Mouse (Mus musculus) neural tube, embryonic 10.5 days (tissue): ENCODE data around the gene Olfr514.
"Not testable (repeated sequence)": the region's sequence is repeated elsewhere in the genome, so short reads cannot be mapped to it uniquely, and the experiment has no call there.

Experiments
- DNase-seq: peaks from one replicate; pipeline ENCODE4 v3.0.0-alpha.2; 2017; ENCODE audit warnings: low spot score; ENCODE audit errors: extremely low spot score

Olfr514 gene

GRCm38 (mm10) chr7:108825897-108826296 lies at the start of gene Olfr514:
Gene Olfr514 (minus strand): TSS chr7:108825997.
- DNase-seq, result no peak

DNA sequence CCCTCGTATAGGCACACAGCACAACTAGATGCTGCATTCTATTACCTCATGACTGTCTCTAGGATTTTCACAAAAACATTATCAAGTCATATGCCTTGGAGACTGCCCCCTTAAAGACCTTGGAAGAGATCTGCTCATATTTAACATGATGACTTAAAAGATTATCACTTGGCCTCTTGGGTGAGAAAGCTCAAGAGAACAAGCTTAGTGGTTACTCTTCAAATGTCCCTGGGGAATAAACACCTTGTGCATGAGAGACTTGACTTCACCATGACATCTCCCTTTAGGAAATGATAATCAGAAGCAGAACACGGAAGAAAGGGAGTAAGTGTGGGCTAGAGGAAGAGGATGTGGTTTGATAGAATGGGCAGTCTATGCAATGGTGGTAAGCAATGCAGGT lies 46.5 kb upstream of the Olfr514 start, which contains the start of gene Olfr517:
Gene Olfr517 (minus strand): TSS at position 101 of the 400 bp plus-strand sequence.
- no peak for DNase-seq

GRCm38 (mm10) chr7:108850429-108850828 lies 24.6 kb upstream of the Olfr514 start, which contains the start of gene Olfr516:
Gene Olfr516 (minus strand): TSS chr7:108850529.
- no peak for DNase-seq

- not testable (repeated sequence) for DNase-seq
These were observed 11.1 kb downstream of the Olfr514 start for GRCm38 (mm10) chr7:108814593-108815215.

DNA sequence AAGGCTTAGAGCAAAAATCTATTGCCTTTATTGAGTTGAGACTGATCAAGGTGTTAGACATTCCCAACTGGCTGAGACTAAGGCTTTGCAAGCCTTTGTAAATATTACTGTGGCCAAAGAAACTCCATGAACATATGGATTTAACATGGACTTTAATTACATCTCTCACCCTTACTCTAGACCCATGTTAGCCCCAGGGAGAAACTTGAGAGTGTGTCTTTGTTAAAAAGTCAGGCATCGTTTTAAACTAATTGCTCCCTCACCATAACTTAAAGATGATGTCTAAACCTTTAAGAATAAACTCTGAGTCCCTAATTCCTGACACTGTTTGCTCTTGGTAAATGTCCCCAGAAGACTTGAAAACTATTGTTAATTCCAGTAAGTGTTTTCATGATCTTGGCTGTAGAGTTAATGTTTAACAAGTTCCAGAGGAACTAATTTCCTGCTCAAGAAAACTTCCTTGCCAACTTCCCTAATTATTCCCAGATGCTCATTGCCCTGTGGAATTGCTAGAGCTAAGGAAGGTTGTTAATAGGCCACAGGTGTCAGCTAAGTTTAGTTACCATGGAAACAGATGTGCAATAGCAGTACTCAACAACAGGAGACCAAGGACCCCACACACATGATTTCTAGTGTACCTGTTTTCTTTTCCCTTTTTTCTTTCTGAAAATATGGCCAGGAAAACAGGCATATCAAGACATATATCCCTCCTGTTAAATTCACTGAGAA lies 28.4 kb downstream of the Olfr514 start:
- DNase-seq, result no peak
